Mouse (Mus musculus): ENCODE measurements around the gene Krt80. TPM values are rescaled to one million over a fixed set of nuclear protein-coding genes. Genes with fewer than 3 reads are reported as not detected.

Krt80 gene
- polyA plus RNA-seq, 1 experiment from 2014 or later, result 33.5 TPM

- Histone ChIP-seq H3K4me3 (replicated peaks) (no peak overlapping the region), H3K9ac (no peak overlapping the region), H3K4me2 (replicated peaks) (no peak overlapping the region), H3K36me3 (no peaks in the 10 kb centered on the region), H3K27me3 (no peaks in the 10 kb centered on the region), H3K27ac (replicated peaks) (no peak overlapping the region), H3K4me1 (peaks cover 9% of the 10 kb centered on the region), H3K9me3 (replicated peaks) (no peaks in the 10 kb centered on the region)
- no peak for ATAC-seq (ENCODE audit: insufficient number of reproducible peaks, low FRiP score, low TSS enrichment, low read depth)
- WGBS, result 90% methylated on average over 7 of the region's 7 CpGs
These were observed 47.3 kb downstream of the Krt80 start for GRCm38 (mm10) chr15:101322640-101323039.

GRCm38 (mm10) chr15:101322106-101322505 lies 47.9 kb downstream of the Krt80 start:
- Histone ChIP-seq H3K27me3 (no peaks in the 10 kb centered on the region), H3K4me1 (peaks cover 4% of the 10 kb centered on the region), H3K9me3 (replicated peaks) (no peaks in the 10 kb centered on the region), H3K4me2 (replicated peaks) (no peak overlapping the region), H3K27ac (replicated peaks) (no peak overlapping the region), H3K9ac (no peak overlapping the region), H3K4me3 (replicated peaks) (no peak overlapping the region), H3K36me3 (no peaks in the 10 kb centered on the region)
- no peak for ATAC-seq (ENCODE audit: insufficient number of reproducible peaks, low FRiP score, low TSS enrichment, low read depth)
- 81% methylated on average over 5 of the region's 5 CpGs for WGBS

- no peak for ATAC-seq (ENCODE audit: insufficient number of reproducible peaks, low FRiP score, low TSS enrichment, low read depth)
- WGBS, result 51% methylated on average over 5 of the region's 5 CpGs
- Histone ChIP-seq H3K4me3 (replicated peaks) (no peak overlapping the region), H3K9me3 (replicated peaks) (no peaks in the 10 kb centered on the region), H3K36me3 (no peaks in the 10 kb centered on the region), H3K9ac (no peak overlapping the region), H3K4me1 (peaks cover 4% of the 10 kb centered on the region; the same call in 1 of the 2 replicates), H3K4me2 (replicated peaks) (no peak overlapping the region), H3K27me3 (no peaks in the 10 kb centered on the region), H3K27ac (replicated peaks) (no peak overlapping the region)
These were observed 48.8 kb downstream of the Krt80 start for GRCm38 (mm10) chr15:101321126-101321525.

- no peak for ATAC-seq (ENCODE audit: insufficient number of reproducible peaks, low FRiP score, low TSS enrichment, low read depth)
- Histone ChIP-seq H3K36me3 (no peaks in the 10 kb centered on the region), H3K27me3 (no peaks in the 10 kb centered on the region), H3K4me2 (replicated peaks) (no peak overlapping the region), H3K4me3 (replicated peaks) (no peak overlapping the region), H3K27ac (replicated peaks) (no peak overlapping the region), H3K9ac (no peak overlapping the region), H3K4me1 (0 out of 2 replicates have a peak, but pooled peaks cover 9% of the 10 kb centered on the region), H3K9me3 (replicated peaks) (no peaks in the 10 kb centered on the region)
- WGBS, result 52% methylated on average over 6 of the region's 6 CpGs
These were observed 49.3 kb downstream of the Krt80 start for GRCm38 (mm10) chr15:101320618-101321041.

GRCm38 (mm10) chr15:101320010-101320617 lies 49.8 kb downstream of the Krt80 start:
- Histone ChIP-seq H3K9ac (no peak overlapping the region), H3K4me2 (replicated peaks) (no peak overlapping the region), H3K9me3 (replicated peaks) (no peaks in the 10 kb centered on the region), H3K27ac (replicated peaks) (no peak overlapping the region), H3K27me3 (no peaks in the 10 kb centered on the region), H3K36me3 (no peaks in the 10 kb centered on the region), H3K4me3 (replicated peaks) (no peak overlapping the region), H3K4me1 (0 out of 2 replicates have a peak, but pooled peaks cover 10% of the 10 kb centered on the region)
- no peak for ATAC-seq (ENCODE audit: insufficient number of reproducible peaks, low FRiP score, low TSS enrichment, low read depth)
- 83% methylated on average over 6 of the region's 6 CpGs for WGBS

GRCm38 (mm10) chr15:101318889-101319765 lies 50.8 kb downstream of the Krt80 start:
- ATAC-seq (ENCODE audit: insufficient number of reproducible peaks, low FRiP score, low TSS enrichment, low read depth), result no peak

GRCm38 (mm10) chr15:101317814-101318500 lies 52.0 kb downstream of the Krt80 start:
- Histone ChIP-seq H3K36me3 (no peaks in the 10 kb centered on the region), H3K4me2 (replicated peaks) (no peak overlapping the region), H3K4me3 (replicated peaks) (no peak overlapping the region), H3K27ac (replicated peaks) (no peak overlapping the region), H3K9me3 (replicated peaks) (no peaks in the 10 kb centered on the region), H3K27me3 (no peaks in the 10 kb centered on the region), H3K9ac (no peak overlapping the region), H3K4me1 (0 out of 2 replicates have a peak, but pooled peaks cover 10% of the 10 kb centered on the region)
- WGBS, result 65% methylated on average over 2 of the region's 2 CpGs
- ATAC-seq (ENCODE audit: insufficient number of reproducible peaks, low FRiP score, low TSS enrichment, low read depth), result no peak

More at GRCm38 (mm10) chr15:101318889-101319765, 50.8 kb downstream of the Krt80 start:
- 52% methylated on average over 14 of the region's 14 CpGs for WGBS
- Histone ChIP-seq H3K27me3 (no peaks in the 10 kb centered on the region), H3K4me1 (0 out of 2 replicates have a peak, but pooled peaks cover 10% of the 10 kb centered on the region), H3K4me2 (replicated peaks) (no peak overlapping the region), H3K9me3 (replicated peaks) (no peaks in the 10 kb centered on the region), H3K4me3 (replicated peaks) (no peak overlapping the region), H3K36me3 (no peaks in the 10 kb centered on the region), H3K9ac (no peak overlapping the region), H3K27ac (replicated peaks) (no peak overlapping the region)

GRCm38 (mm10) chr15:101316913-101317813 lies 52.8 kb downstream of the Krt80 start:
- no peaks in the 10 kb centered on the region for H3K27me3 ChIP-seq
- H3K36me3 ChIP-seq, result no peaks in the 10 kb centered on the region
- H3K4me3 ChIP-seq (replicated peaks), result no peak overlapping the region
- no peak overlapping the region for H3K9ac ChIP-seq
- no peak overlapping the region for H3K27ac ChIP-seq (replicated peaks)
- H3K4me2 ChIP-seq (replicated peaks), result no peak overlapping the region
- no peak for ATAC-seq (ENCODE audit: insufficient number of reproducible peaks, low FRiP score, low TSS enrichment, low read depth)
- H3K9me3 ChIP-seq (replicated peaks), result no peaks in the 10 kb centered on the region
- WGBS, result 77% methylated on average over 18 of the region's 18 CpGs
- H3K4me1 ChIP-seq, result 0 out of 2 replicates have a peak, but pooled peaks cover 10% of the 10 kb centered on the region

- H3K36me3 ChIP-seq, result no peaks in the 10 kb centered on the region
- no peak overlapping the region for H3K27ac ChIP-seq (replicated peaks)
- WGBS, result 59% methylated on average over 13 of the region's 13 CpGs
- H3K9me3 ChIP-seq (replicated peaks), result no peaks in the 10 kb centered on the region
- 0 out of 2 replicates have a peak, but pooled peaks cover 10% of the 10 kb centered on the region for H3K4me1 ChIP-seq
- no peak for ATAC-seq (ENCODE audit: insufficient number of reproducible peaks, low FRiP score, low TSS enrichment, low read depth)
- no peaks in the 10 kb centered on the region for H3K27me3 ChIP-seq
- H3K9ac ChIP-seq, result no peak overlapping the region
- peak overlapping the region; percentile 56 for H3K4me2 ChIP-seq (replicated peaks)
- peak overlapping the region; percentile 43 for H3K4me3 ChIP-seq (replicated peaks)
These were observed 53.6 kb downstream of the Krt80 start for GRCm38 (mm10) chr15:101316279-101316912.

- no peak overlapping the region for H3K9ac ChIP-seq
- H3K9me3 ChIP-seq (replicated peaks), result no peaks in the 10 kb centered on the region
- peak overlapping the region; percentile 43 for H3K4me3 ChIP-seq (replicated peaks)
- peak; percentile 79 for ATAC-seq (ENCODE audit: insufficient number of reproducible peaks, low FRiP score, low TSS enrichment, low read depth)
- 2% methylated on average over 11 of the region's 11 CpGs for WGBS
- H3K4me1 ChIP-seq, result 0 out of 2 replicates have a peak, but pooled peaks cover 10% of the 10 kb centered on the region
- H3K36me3 ChIP-seq, result no peaks in the 10 kb centered on the region
- no peaks in the 10 kb centered on the region for H3K27me3 ChIP-seq
- peak overlapping the region; percentile 56 for H3K4me2 ChIP-seq (replicated peaks)
- no peak overlapping the region for H3K27ac ChIP-seq (replicated peaks)
These were observed 54.1 kb downstream of the Krt80 start for GRCm38 (mm10) chr15:101315832-101316231.

All from embryonic facial prominence, embryonic 15.5 days (tissue).